Mouse (Mus musculus): ENCODE results near the gene Tmem63c.

DNA sequence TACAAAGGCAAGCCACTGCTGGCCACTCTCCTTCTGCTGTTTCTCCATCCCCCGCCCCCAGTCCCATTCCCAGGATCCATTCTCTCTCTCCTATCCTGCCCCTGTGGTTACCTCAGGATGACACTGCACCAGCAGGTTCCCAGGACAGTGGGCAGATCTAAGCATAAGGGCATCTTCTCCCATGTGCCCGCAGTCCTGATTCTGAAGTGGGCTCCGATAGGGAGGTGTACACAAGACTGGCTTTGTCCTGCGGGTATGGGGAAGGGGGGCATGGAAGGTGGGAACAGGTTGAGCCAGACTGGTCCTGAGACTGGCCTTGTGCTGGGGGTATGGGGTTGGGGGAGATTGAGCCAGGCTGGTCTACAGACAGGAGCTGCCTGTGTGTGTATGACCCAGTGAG, 16.5 kb upstream of the Tmem63c start:
- TF ChIP-seq CTCF (IDR thresholded peaks at IDR 0.05; ENCODE audit: extremely low read depth, insufficient read length, insufficient replicate concordance, low read depth, low read length) (no peak), POLR2A (IDR thresholded peaks at IDR 0.05; ENCODE audit: low read depth, low read length) (no peak)
